ENCODE assay signal across 8 mouse cellular contexts in the genomic region with DNA sequence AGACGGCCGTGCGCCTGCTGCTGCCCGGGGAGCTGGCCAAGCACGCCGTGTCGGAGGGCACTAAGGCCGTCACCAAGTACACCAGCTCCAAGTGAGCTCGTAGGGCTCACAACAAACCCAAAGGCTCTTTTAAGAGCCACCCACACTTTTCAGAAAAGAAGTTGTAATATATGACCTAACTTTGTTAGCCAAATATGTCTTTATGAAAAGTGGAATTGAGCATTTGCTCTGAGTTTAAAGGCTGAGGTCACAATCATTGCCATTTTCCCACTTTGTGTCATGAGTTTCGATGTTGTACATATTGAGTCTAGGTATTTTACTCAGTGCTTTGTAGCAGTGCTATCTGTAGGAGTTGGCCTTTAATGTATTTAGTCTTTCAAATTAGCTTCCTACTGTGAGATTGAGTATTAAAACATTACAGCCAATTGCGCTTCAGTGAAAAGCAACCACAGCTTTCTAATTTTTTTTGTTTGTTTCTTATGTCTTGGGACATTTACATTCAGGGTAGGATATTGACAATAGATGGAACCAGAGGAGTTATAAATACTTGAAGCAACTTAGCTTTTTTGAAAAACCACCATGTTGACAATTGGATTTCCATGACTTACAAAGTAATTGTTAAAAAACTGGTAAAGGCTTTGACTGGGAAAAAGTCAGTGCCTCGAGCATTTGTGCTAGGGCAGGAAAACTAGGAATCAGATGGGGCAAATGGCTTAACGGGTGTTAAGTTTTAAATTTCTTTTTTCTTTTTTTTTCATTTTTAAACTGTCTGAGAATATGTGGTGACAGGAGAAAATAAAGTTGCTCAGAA. TPM values are rescaled to one million over a fixed set of nuclear protein-coding genes. Genes with fewer than 3 reads are reported as not detected.
DNase-seq lines count a peak whose midpoint lies in the region; ATAC-seq and TF ChIP-seq lines count a peak whose summit lies in the region.

No protein-coding gene starts in this region.

- intact Hi-C loops in left cerebral cortex, postnatal 36 days (cut with DNase I) = loop anchor here (5.0 kb wide), 1 partner anchor 1705 kb away; the partner anchor contains the start of genes Hist1h2ag, Hist1h2bj and Hist1h4i
- intact Hi-C loops in left cerebral cortex, postnatal 14 days (cut with DNase I) = loop anchor here (10.0 kb wide), 2 partner anchors 322 to 1702 kb away; partner anchors contain the start of genes Abt1, Hist1h2ag, Hist1h2bj and Hist1h4i

- peak; percentile 39 for DNase-seq in kidney, postnatal 0 days (ENCODE audit: low spot score)
- no peak for DNase-seq in kidney, postnatal 36 days
- peak; percentile 76 for DNase-seq in c-Kit-positive CD71-positive TER-119-positive erythroid progenitor cells, embryonic 14.5 days (ENCODE audit: low spot score)
- DNase-seq in midbrain, embryonic 14.5 days = no peak
- no peak for DNase-seq in left cerebral cortex, postnatal 36 days (ENCODE audit: low spot score in 2 of 2)
- DNase-seq in frontal cortex, postnatal 10 days (ENCODE audit: low spot score in 2 of 2) = no peak
- no peak for DNase-seq in left cerebral cortex, postnatal 14 days (ENCODE audit: low spot score in 2 of 2)

- H3K9me3 ChIP-seq in kidney, postnatal 0 days (replicated peaks; ENCODE audit: low read length) = no peaks in the 10 kb centered on the region
- no peaks in the 10 kb centered on the region for H3K9me3 ChIP-seq in hindbrain, embryonic 15.5 days
- H3K9me3 ChIP-seq in midbrain, embryonic 14.5 days (ENCODE audit: control insufficient read depth, low read length) = no peaks in the 10 kb centered on the region

- H3K9ac ChIP-seq in kidney, postnatal 0 days (ENCODE audit: low read depth, low read length) = peak overlapping the region; percentile 49
- peak overlapping the region; percentile 44 for H3K9ac ChIP-seq in hindbrain, embryonic 15.5 days
- H3K9ac ChIP-seq in midbrain, embryonic 14.5 days (replicated peaks; ENCODE audit: low read length) = peak overlapping the region; percentile 36

- H3K27me3 ChIP-seq in kidney, postnatal 0 days (ENCODE audit: insufficient read depth, low read length) = no peaks in the 10 kb centered on the region
- H3K27me3 ChIP-seq in hindbrain, embryonic 15.5 days = no peaks in the 10 kb centered on the region
- H3K27me3 ChIP-seq in midbrain, embryonic 14.5 days (ENCODE audit: control insufficient read depth, insufficient read depth, low read length) = no peaks in the 10 kb centered on the region

- ATAC-seq in kidney, postnatal 0 days (replicated peaks; ENCODE audit: low FRiP score, low read depth) = peak; percentile 2; the same call in 1 of the 2 replicates
- no peak for ATAC-seq in hindbrain, embryonic 15.5 days (ENCODE audit: low FRiP score, low read depth)
- ATAC-seq in midbrain, embryonic 14.5 days (ENCODE audit: low FRiP score, low TSS enrichment) = no peak

- WGBS in kidney, postnatal 0 days = 4% methylated on average over 10 of the region's 13 CpGs
- 3% methylated on average over 13 of the region's 13 CpGs for WGBS in hindbrain, embryonic 15.5 days
- WGBS in midbrain, embryonic 14.5 days = 2% methylated on average over 9 of the region's 13 CpGs

- H3K4me1 ChIP-seq in kidney, postnatal 0 days (replicated peaks; ENCODE audit: insufficient read depth, low read length) = peaks cover 11% of the 10 kb centered on the region
- peaks cover 21% of the 10 kb centered on the region for H3K4me1 ChIP-seq in hindbrain, embryonic 15.5 days (replicated peaks)
- H3K4me1 ChIP-seq in midbrain, embryonic 14.5 days (ENCODE audit: control insufficient read depth, insufficient read depth, low read length) = peaks cover 15% of the 10 kb centered on the region

- H3K36me3 ChIP-seq in kidney, postnatal 0 days (ENCODE audit: insufficient read depth, low read length) = no peaks in the 10 kb centered on the region
- no peaks in the 10 kb centered on the region for H3K36me3 ChIP-seq in hindbrain, embryonic 15.5 days
- H3K36me3 ChIP-seq in midbrain, embryonic 14.5 days (ENCODE audit: control insufficient read depth, insufficient read depth, low read length) = no peaks in the 10 kb centered on the region

- peak overlapping the region; percentile 32 for H3K4me3 ChIP-seq in kidney, postnatal 0 days (replicated peaks; ENCODE audit: low read depth, low read length)
- H3K4me3 ChIP-seq in hindbrain, embryonic 15.5 days = peak overlapping the region; percentile 46
- H3K4me3 ChIP-seq in midbrain, embryonic 14.5 days (replicated peaks; ENCODE audit: low read depth, low read length) = peak overlapping the region; percentile 31

- H3K27ac ChIP-seq in kidney, postnatal 0 days = peak overlapping the region; percentile 96
- H3K27ac ChIP-seq in hindbrain, embryonic 15.5 days (replicated peaks) = peak overlapping the region; percentile 98
- H3K27ac ChIP-seq in midbrain, embryonic 14.5 days (replicated peaks; ENCODE audit: low read depth, low read length) = peak overlapping the region; percentile 88

- no peak for TF ChIP-seq CTCF in kidney, postnatal 0 days (IDR thresholded peaks at IDR 0.05; ENCODE audit: low read depth)

- H3K4me2 ChIP-seq in kidney, postnatal 0 days (ENCODE audit: low read length) = peak overlapping the region; percentile 60
- peak overlapping the region; percentile 92 for H3K4me2 ChIP-seq in hindbrain, embryonic 15.5 days
- H3K4me2 ChIP-seq in midbrain, embryonic 14.5 days (ENCODE audit: low read length) = peak overlapping the region; percentile 69

RNA-seq across cellular contexts. Expression of gene Hist1h2bb, which starts 0.8 kb away (rescaled TPM):
- polyA plus RNA-seq in kidney, postnatal 0 days (2015; fragmentation: Nextera tagmentation; extraction: Ambion mirVana) = 2.1 and 2.2 TPM in 2 replicates
- 0.54 TPM in 1 of 2 replicates, not detected in the other for polyA plus RNA-seq in hindbrain, embryonic 15.5 days (2015; fragmentation: Nextera tagmentation; extraction: Ambion mirVana)
- 0.51 TPM in 1 of 2 replicates, not detected in the other for polyA plus RNA-seq in midbrain, embryonic 14.5 days (2014; fragmentation: Nextera tagmentation; extraction: Ambion mirVana)
- total RNA-seq in left cerebral cortex, postnatal 36 days (2021) = 10 to 100 TPM; 17.9 to 19.8 TPM
- total RNA-seq in left cerebral cortex, postnatal 14 days (2021) = 10 to 100 TPM; 18.8 to 20.7 TPM

RNA-seq across cellular contexts. Expression of gene Hist1h3c, which starts 1.9 kb away (rescaled TPM):
- 6.0 and 7.0 TPM in 2 replicates for polyA plus RNA-seq in kidney, postnatal 0 days (2015; fragmentation: Nextera tagmentation; extraction: Ambion mirVana)
- 1.1 and 1.6 TPM in 2 replicates for polyA plus RNA-seq in hindbrain, embryonic 15.5 days (2015; fragmentation: Nextera tagmentation; extraction: Ambion mirVana)
- 1.2 TPM in 2 replicates for polyA plus RNA-seq in midbrain, embryonic 14.5 days (2014; fragmentation: Nextera tagmentation; extraction: Ambion mirVana)
- 1 to 10 TPM; 1.9 to 2.6 TPM for total RNA-seq in left cerebral cortex, postnatal 36 days (2021)
- 1 to 10 TPM; 6.8 to 7.2 TPM for total RNA-seq in left cerebral cortex, postnatal 14 days (2021)

RNA-seq across cellular contexts. Expression of gene Hist1h2ab, which starts 3.6 kb away (rescaled TPM):
- 21.7 and 26.6 TPM in 2 replicates for polyA plus RNA-seq in kidney, postnatal 0 days (2015; fragmentation: Nextera tagmentation; extraction: Ambion mirVana)
- polyA plus RNA-seq in hindbrain, embryonic 15.5 days (2015; fragmentation: Nextera tagmentation; extraction: Ambion mirVana) = 7.4 and 9.8 TPM in 2 replicates
- 11.3 and 13.5 TPM in 2 replicates for polyA plus RNA-seq in midbrain, embryonic 14.5 days (2014; fragmentation: Nextera tagmentation; extraction: Ambion mirVana)
- total RNA-seq in left cerebral cortex, postnatal 36 days (2021) = 10 to 100 TPM; 28.3 to 44.5 TPM
- total RNA-seq in left cerebral cortex, postnatal 14 days (2021) = 10 to 100 TPM; 30.0 to 36.8 TPM

RNA-seq across cellular contexts. Expression of gene Hist1h3b, which starts 4.8 kb away (rescaled TPM):
- polyA plus RNA-seq in kidney, postnatal 0 days (2015; fragmentation: Nextera tagmentation; extraction: Ambion mirVana) = 5.9 and 8.7 TPM in 2 replicates
- 1.8 and 3.1 TPM in 2 replicates for polyA plus RNA-seq in hindbrain, embryonic 15.5 days (2015; fragmentation: Nextera tagmentation; extraction: Ambion mirVana)
- 3.5 and 4.0 TPM in 2 replicates for polyA plus RNA-seq in midbrain, embryonic 14.5 days (2014; fragmentation: Nextera tagmentation; extraction: Ambion mirVana)
- 10 to 100 TPM in 1 of 2 experiments, 1 to 10 TPM in 1; 9.7 to 14.5 TPM for total RNA-seq in left cerebral cortex, postnatal 36 days (2021)
- 10 to 100 TPM; 16.5 to 23.8 TPM for total RNA-seq in left cerebral cortex, postnatal 14 days (2021)

RNA-seq across cellular contexts. Expression of gene Hist1h1c, which starts 8.7 kb away (rescaled TPM):
- polyA plus RNA-seq in kidney, postnatal 0 days (2015; fragmentation: Nextera tagmentation; extraction: Ambion mirVana) = 33.9 and 41.0 TPM in 2 replicates
- 7.7 and 10.4 TPM in 2 replicates for polyA plus RNA-seq in hindbrain, embryonic 15.5 days (2015; fragmentation: Nextera tagmentation; extraction: Ambion mirVana)
- 5.7 and 9.2 TPM in 2 replicates for polyA plus RNA-seq in midbrain, embryonic 14.5 days (2014; fragmentation: Nextera tagmentation; extraction: Ambion mirVana)
- total RNA-seq in left cerebral cortex, postnatal 36 days (2021) = 10 to 100 TPM; 68.2 to 74.7 TPM
- total RNA-seq in left cerebral cortex, postnatal 14 days (2021) = 10 to 100 TPM; 55.8 to 75.9 TPM

Comparison
In these comparisons a context has a peak if more than half of its experiments do, and no peak if none do; other contexts are left out.
1. DNase-seq: peak in kidney, postnatal 0 days (single experiment) and c-Kit-positive CD71-positive TER-119-positive erythroid progenitor cells, embryonic 14.5 days (single experiment); none in kidney, postnatal 36 days (0 of 2), midbrain, embryonic 14.5 days (single experiment), left cerebral cortex, postnatal 36 days (0 of 2), frontal cortex, postnatal 10 days (0 of 2) and left cerebral cortex, postnatal 14 days (0 of 2).
2. Peak in every context shown above with its lines, with median percentiles within 50 percentile points of each other: H3K27ac ChIP-seq, H3K4me2 ChIP-seq, H3K4me3 ChIP-seq and H3K9ac ChIP-seq.